Comparison of ENCODE assay signal across 7 mouse cellular contexts in the genomic region with DNA sequence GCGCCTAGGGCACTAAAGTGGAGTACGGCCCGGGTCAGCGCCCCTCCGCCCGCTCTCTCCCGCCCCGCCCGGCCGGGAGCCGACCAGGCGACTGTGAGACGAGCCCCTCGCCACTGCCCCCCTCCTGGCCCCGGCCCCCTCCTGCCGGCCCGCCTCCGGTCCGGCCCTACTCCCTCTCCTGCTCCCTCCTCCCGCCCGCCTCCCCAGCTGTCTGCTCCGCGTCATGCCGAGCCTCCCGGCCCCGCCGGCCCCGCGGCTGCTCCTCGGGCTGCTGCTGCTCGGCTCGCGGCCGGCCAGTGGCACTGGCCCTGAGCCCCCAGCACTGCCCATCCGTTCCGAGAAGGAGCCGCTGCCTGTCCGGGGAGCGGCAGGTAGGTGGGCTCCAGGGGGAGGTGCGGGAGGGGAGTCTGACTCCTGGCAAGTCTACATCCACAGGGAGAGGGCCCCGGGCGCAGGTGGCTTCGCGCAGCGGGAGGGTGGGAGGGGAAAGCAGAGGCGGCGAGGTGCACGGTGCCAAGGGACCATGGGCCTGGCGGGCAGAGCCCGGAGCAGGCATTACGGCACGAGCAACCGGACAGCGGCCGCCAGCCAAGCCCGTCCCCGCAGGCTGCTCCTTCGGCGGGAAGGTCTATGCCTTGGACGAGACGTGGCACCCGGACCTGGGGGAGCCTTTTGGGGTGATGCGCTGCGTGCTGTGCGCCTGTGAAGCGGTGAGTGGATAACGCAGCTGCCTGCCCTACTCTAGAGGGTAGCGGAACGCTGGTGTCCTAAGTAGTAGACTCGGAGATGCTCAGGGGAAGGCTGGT. TPM values are rescaled to one million over a fixed set of nuclear protein-coding genes. Genes with fewer than 3 reads are reported as not detected.
DNase-seq lines count a peak whose midpoint lies in the region; ATAC-seq lines count a peak whose summit lies in the region.

TSS of gene Chrd (plus strand) at position 203 of the 806 bp plus-strand sequence.

- H3K4me3 ChIP-seq in forebrain, embryonic 16.5 days (replicated peaks; ENCODE audit: low read length): peak within 1 kb of the TSS; percentile 56
- H3K4me3 ChIP-seq in hindbrain, embryonic 11.5 days (ENCODE audit: low read depth, low read length): peak within 1 kb of the TSS; percentile 61
- peak within 1 kb of the TSS; percentile 88 for H3K4me3 ChIP-seq in megakaryocyte, embryonic 14.5 days (replicated peaks)
- H3K4me3 ChIP-seq in stomach, embryonic 16.5 days (replicated peaks; ENCODE audit: low read length): peak within 1 kb of the TSS; percentile 70

- WGBS in forebrain, embryonic 16.5 days: 0% methylated on average over 60 of the region's 70 CpGs
- WGBS in hindbrain, embryonic 11.5 days: 0% methylated on average over 41 of the region's 70 CpGs
- under 1% methylated on average over 56 of the region's 70 CpGs for WGBS in stomach, embryonic 16.5 days

- no peaks in the 10 kb centered on the region for H3K36me3 ChIP-seq in forebrain, embryonic 16.5 days (ENCODE audit: control insufficient read depth, insufficient read depth)
- H3K36me3 ChIP-seq in hindbrain, embryonic 11.5 days (ENCODE audit: control insufficient read depth, insufficient read depth, low read length): no peaks in the 10 kb centered on the region
- H3K36me3 ChIP-seq in megakaryocyte, embryonic 14.5 days (replicated peaks; ENCODE audit: low read length): no peaks in the 10 kb centered on the region
- H3K36me3 ChIP-seq in stomach, embryonic 16.5 days (ENCODE audit: control insufficient read depth, insufficient read depth, low read length): no peaks in the 10 kb centered on the region

- peaks cover 15% of the 10 kb centered on the region for H3K4me1 ChIP-seq in forebrain, embryonic 16.5 days (replicated peaks; ENCODE audit: control insufficient read depth, insufficient read depth, low read length)
- peaks cover 6% of the 10 kb centered on the region for H3K4me1 ChIP-seq in hindbrain, embryonic 11.5 days (replicated peaks; ENCODE audit: control insufficient read depth, insufficient read depth, low read length)
- peaks cover 30% of the 10 kb centered on the region for H3K4me1 ChIP-seq in megakaryocyte, embryonic 14.5 days
- H3K4me1 ChIP-seq in stomach, embryonic 16.5 days (ENCODE audit: control insufficient read depth, insufficient read depth, low read length): peaks cover 16% of the 10 kb centered on the region

- peak; percentile 84 for ATAC-seq in forebrain, embryonic 16.5 days
- peak; percentile 86 for ATAC-seq in hindbrain, embryonic 11.5 days (ENCODE audit: low FRiP score)
- peak; percentile 87; the same call in 1 of the 2 replicates for ATAC-seq in stomach, embryonic 16.5 days (ENCODE audit: insufficient read depth, low FRiP score)

- intact Hi-C loops in left cerebral cortex, postnatal 14 days (cut with DNase I): no loop called here

- H3K9me3 ChIP-seq in forebrain, embryonic 16.5 days (ENCODE audit: control insufficient read depth, low read length): no peaks in the 10 kb centered on the region
- no peaks in the 10 kb centered on the region for H3K9me3 ChIP-seq in hindbrain, embryonic 11.5 days (ENCODE audit: control insufficient read depth, low read length)
- H3K9me3 ChIP-seq in megakaryocyte, embryonic 14.5 days: peaks cover 21% of the 10 kb centered on the region
- H3K9me3 ChIP-seq in stomach, embryonic 16.5 days (replicated peaks; ENCODE audit: control insufficient read depth, low read length): no peaks in the 10 kb centered on the region

- peak within 1 kb of the TSS; percentile 78 for H3K4me2 ChIP-seq in forebrain, embryonic 16.5 days (ENCODE audit: low read length)
- H3K4me2 ChIP-seq in hindbrain, embryonic 11.5 days (replicated peaks; ENCODE audit: low read depth, low read length): peak within 1 kb of the TSS; percentile 92
- peak within 1 kb of the TSS; percentile 100 for H3K4me2 ChIP-seq in stomach, embryonic 16.5 days (ENCODE audit: low read depth, low read length)

- H3K27ac ChIP-seq in forebrain, embryonic 16.5 days (ENCODE audit: low read length): no peak within 1 kb of the TSS; the same call in 1 of the 2 replicates
- H3K27ac ChIP-seq in hindbrain, embryonic 11.5 days (ENCODE audit: low read depth, low read length): peak within 1 kb of the TSS; percentile 74
- peak within 1 kb of the TSS; percentile 67 for H3K27ac ChIP-seq in stomach, embryonic 16.5 days (ENCODE audit: low read length)

- DNase-seq in adrenal gland, adult (ENCODE audit: inconsistent age in 2 of 2, low spot score in 1 of 2): peak; percentile 79 to 90
- peak; percentile 82 for DNase-seq in cerebellum, adult 11-12 months
- DNase-seq in hindbrain, embryonic 11.5 days (ENCODE audit: low spot score): peak; percentile 80
- DNase-seq in left cerebral cortex, postnatal 14 days (ENCODE audit: low spot score in 2 of 2): peak; percentile 56 to 59

- peak within 1 kb of the TSS; percentile 70 for H3K9ac ChIP-seq in forebrain, embryonic 16.5 days (replicated peaks; ENCODE audit: low read depth, low read length)
- peak within 1 kb of the TSS; percentile 69 for H3K9ac ChIP-seq in hindbrain, embryonic 11.5 days (ENCODE audit: low read depth, low read length)
- H3K9ac ChIP-seq in stomach, embryonic 16.5 days (ENCODE audit: low read length): peak within 1 kb of the TSS; percentile 87

- peaks cover 17% of the 10 kb centered on the region for H3K27me3 ChIP-seq in forebrain, embryonic 16.5 days (replicated peaks; ENCODE audit: control insufficient read depth, insufficient read depth, low read length)
- peaks cover 17% of the 10 kb centered on the region for H3K27me3 ChIP-seq in hindbrain, embryonic 11.5 days (ENCODE audit: control insufficient read depth, insufficient read depth, low read length)
- peaks cover 97% of the 10 kb centered on the region for H3K27me3 ChIP-seq in megakaryocyte, embryonic 14.5 days (replicated peaks)
- peaks cover 14% of the 10 kb centered on the region for H3K27me3 ChIP-seq in stomach, embryonic 16.5 days (ENCODE audit: control insufficient read depth, insufficient read depth, low read length)

RNA-seq across cellular contexts. Expression of gene Chrd, which starts in this region (rescaled TPM):
- polyA plus RNA-seq in forebrain, embryonic 16.5 days (2015; fragmentation: Nextera tagmentation; extraction: Ambion mirVana): 4.2 and 4.4 TPM in 2 replicates
- polyA plus RNA-seq in hindbrain, embryonic 11.5 days (2014; fragmentation: Nextera tagmentation; extraction: Ambion mirVana): 2.3 and 3.1 TPM in 2 replicates
- total RNA-seq in left cerebral cortex, postnatal 14 days (2021): 10 to 100 TPM; 26.9 to 36.6 TPM
- not detected in 2 replicates for polyA plus RNA-seq in megakaryocyte, embryonic 14.5 days (2012; ENCODE audit: insufficient read depth, low replicate concordance)
- polyA plus RNA-seq in stomach, embryonic 16.5 days (2015; fragmentation: Nextera tagmentation; extraction: Ambion mirVana): 5.2 and 5.6 TPM in 2 replicates
